In genomic region chr1:122889100-122889499, GRCm38 (mm10) we compare ENCODE assay signal across 22 mouse cellular contexts.
DNase-seq lines count a peak whose midpoint lies in the region; ATAC-seq and TF ChIP-seq lines count a peak whose summit lies in the region.
"Had no signal": no experiment of that assay in that cellular context is flagged by ENCODE, and none has a peak within 500 bp of the region (broad histone marks: within the 10 kb centered on the region; RNA-seq: fewer than 3 reads in every experiment).

No protein-coding gene starts in this region.

- no peak for DNase-seq in kidney, adult 9 months
- DNase-seq in kidney, postnatal 4 days, result no peak
- DNase-seq in kidney, postnatal 0 days (ENCODE audit: low spot score), result peak; percentile 65
- DNase-seq in kidney, adult 11 months, result no peak
- peak; percentile 2 for DNase-seq in retina, postnatal 1 day
- no peak for DNase-seq in retina, embryonic 14.5 days (ENCODE audit: low spot score)
- DNase-seq: adrenal gland, adult 2 months; adrenal gland, adult 8-10 months; adrenal gland, postnatal 10 days; adrenal gland, postnatal 14 days; adrenal gland, postnatal 25 days; adrenal gland, postnatal 36 days; B cell, adult 2 months; cerebellum, adult 11 months; cerebellum, adult 11-12 months had no signal

- H3K27me3 ChIP-seq in kidney, embryonic 14.5 days (ENCODE audit: control insufficient read depth, insufficient read depth, low read length), result no peaks in the 10 kb centered on the region
- no peaks in the 10 kb centered on the region for H3K27me3 ChIP-seq in kidney, embryonic 15.5 days
- no peaks in the 10 kb centered on the region for H3K27me3 ChIP-seq in kidney, postnatal 0 days (ENCODE audit: insufficient read depth, low read length)
- H3K27me3 ChIP-seq: CH12.LX, Patski had no signal

- no peak overlapping the region for H3K4me3 ChIP-seq in kidney, embryonic 14.5 days (ENCODE audit: low read length)
- H3K4me3 ChIP-seq in kidney, embryonic 15.5 days (replicated peaks), result no peak overlapping the region
- H3K4me3 ChIP-seq in kidney, postnatal 0 days (replicated peaks; ENCODE audit: low read depth, low read length), result no peak overlapping the region

- TF ChIP-seq CTCF in kidney, postnatal 0 days (IDR thresholded peaks at IDR 0.05; ENCODE audit: low read depth), result no peak

- H3K36me3 ChIP-seq in kidney, embryonic 14.5 days (ENCODE audit: control insufficient read depth, insufficient read depth, low read length), result no peaks in the 10 kb centered on the region
- no peaks in the 10 kb centered on the region for H3K36me3 ChIP-seq in kidney, embryonic 15.5 days
- H3K36me3 ChIP-seq in kidney, postnatal 0 days (ENCODE audit: insufficient read depth, low read length), result no peaks in the 10 kb centered on the region
- H3K36me3 ChIP-seq: G1E had no signal

- H3K27ac ChIP-seq in kidney, embryonic 14.5 days (ENCODE audit: low read depth, low read length), result no peak overlapping the region
- H3K27ac ChIP-seq in kidney, embryonic 15.5 days, result no peak overlapping the region
- no peak overlapping the region for H3K27ac ChIP-seq in kidney, postnatal 0 days

- H3K4me2 ChIP-seq in kidney, embryonic 14.5 days (replicated peaks; ENCODE audit: low read depth, low read length), result no peak overlapping the region
- no peak overlapping the region for H3K4me2 ChIP-seq in kidney, embryonic 15.5 days
- H3K4me2 ChIP-seq in kidney, postnatal 0 days (ENCODE audit: low read length), result no peak overlapping the region

- no peaks in the 10 kb centered on the region for H3K4me1 ChIP-seq in kidney, embryonic 14.5 days (ENCODE audit: control insufficient read depth, insufficient read depth, low read length)
- no peaks in the 10 kb centered on the region for H3K4me1 ChIP-seq in kidney, embryonic 15.5 days
- H3K4me1 ChIP-seq in kidney, postnatal 0 days (replicated peaks; ENCODE audit: insufficient read depth, low read length), result no peaks in the 10 kb centered on the region

- no peak overlapping the region for H3K9ac ChIP-seq in kidney, embryonic 14.5 days (ENCODE audit: low read depth, low read length)
- no peak overlapping the region for H3K9ac ChIP-seq in kidney, embryonic 15.5 days
- no peak overlapping the region for H3K9ac ChIP-seq in kidney, postnatal 0 days (ENCODE audit: low read depth, low read length)

- WGBS in kidney, embryonic 14.5 days, result 26% methylated on average over 2 of the region's 2 CpGs
- WGBS in kidney, embryonic 15.5 days, result 26% methylated on average over 2 of the region's 2 CpGs
- WGBS in kidney, postnatal 0 days, result 12% methylated on average over 2 of the region's 2 CpGs

- peak; percentile 64; the same call in 1 of the 2 replicates for ATAC-seq in kidney, embryonic 14.5 days (ENCODE audit: low FRiP score, low TSS enrichment)
- ATAC-seq in kidney, embryonic 15.5 days (replicated peaks; ENCODE audit: low FRiP score), result peak; percentile 67; the same call in 1 of the 2 replicates
- ATAC-seq in kidney, postnatal 0 days (replicated peaks; ENCODE audit: low FRiP score, low read depth), result no peak
- ATAC-seq: activated CD4-positive, CD25-positive, alpha-beta regulatory T cell, adult 4 months; CD4-positive, CD25-positive, alpha-beta regulatory T cell, adult 4 months; Patski had no signal

- H3K9me3 ChIP-seq in kidney, embryonic 14.5 days (ENCODE audit: control insufficient read depth, low read length), result no peaks in the 10 kb centered on the region
- no peaks in the 10 kb centered on the region for H3K9me3 ChIP-seq in kidney, embryonic 15.5 days (replicated peaks)
- H3K9me3 ChIP-seq in kidney, postnatal 0 days (replicated peaks; ENCODE audit: low read length), result no peaks in the 10 kb centered on the region
- H3K9me3 ChIP-seq: G1E had no signal

Comparison
In these comparisons a context has a peak if more than half of its experiments do, and no peak if none do; other contexts are left out.
1. DNase-seq: peak in kidney, postnatal 0 days (single experiment) and retina, postnatal 1 day (single experiment); none in kidney, adult 9 months (single experiment), kidney, postnatal 4 days (0 of 2), kidney, adult 11 months (single experiment) and retina, embryonic 14.5 days (single experiment).